Mouse (Mus musculus) gastrocnemius, postnatal 14 days (tissue): ENCODE results near the gene Tnfrsf13b. TPM values are rescaled to one million over a fixed set of nuclear protein-coding genes. Genes with fewer than 3 reads are reported as not detected.
"Not testable (repeated sequence)": the region's sequence is repeated elsewhere in the genome, so short reads cannot be mapped to it uniquely, and the experiment has no call there.

ENCODE experiments used
- DNase-seq: peaks from one replicate; pipeline ENCODE4 v3.0.0; 2021; ENCODE audit warnings: mixed read lengths
- intact Hi-C: fragments of 180-260 bp; cut with DNase I; formaldehyde crosslinking; loops from one replicate; pipeline ENCODE4 v1.15.1; 2025; ENCODE audit warnings: low total_unique reads
- total RNA-seq, 2 experiments: library from RNA; stranded (reverse); gene quantifications; 2 replicates each; pipeline ENCODE4 v1.2.3; 2021

Tnfrsf13b gene
- total RNA-seq, 2 experiments from 2014 or later: 0.29 to 0.37 TPM

DNA sequence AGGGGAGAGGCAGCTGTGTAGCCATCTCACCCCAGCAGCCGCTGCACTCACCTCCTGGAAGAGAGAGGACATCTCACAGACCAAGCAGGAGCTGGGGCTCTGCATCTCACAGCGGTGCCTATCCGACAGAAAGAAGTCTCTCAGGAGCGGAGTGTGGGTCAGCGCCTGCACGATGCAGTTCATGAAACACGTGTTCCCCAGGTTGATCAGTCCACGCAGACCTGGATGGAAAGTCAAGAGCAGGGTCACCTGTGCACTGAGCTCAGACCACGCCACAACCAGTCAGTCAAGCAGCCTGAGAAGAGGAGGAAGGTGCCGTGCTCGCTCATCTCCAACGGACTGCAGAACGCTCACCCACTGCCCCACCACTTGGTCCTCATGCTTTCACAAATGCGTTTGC lies 36.2 kb downstream of the Tnfrsf13b start:
- intact Hi-C loops: no loop called here
- DNase-seq: no peak

GRCm38 (mm10) chr11:61163341-61163740 lies 36.8 kb downstream of the Tnfrsf13b start:
- intact Hi-C loops: no loop called here
- no peak for DNase-seq

DNA sequence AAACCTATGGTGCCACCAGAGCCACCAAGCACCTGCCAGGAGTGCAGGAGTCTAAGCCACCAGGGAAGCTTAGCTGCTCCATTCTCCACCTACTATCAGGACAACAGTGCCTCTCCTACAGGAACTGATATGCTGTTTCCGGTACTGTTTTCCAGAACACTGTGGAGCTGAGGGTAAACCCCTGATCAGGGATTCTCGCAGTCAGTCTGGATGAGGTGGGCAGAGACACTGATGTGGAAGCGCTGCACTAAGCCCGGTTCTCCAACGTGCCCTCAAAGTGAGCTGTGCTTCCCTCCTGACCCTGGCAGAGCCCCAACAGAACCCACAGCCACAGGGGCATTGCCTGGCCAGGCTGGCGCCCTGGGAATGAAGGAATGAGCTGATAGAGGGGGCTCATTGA lies 37.8 kb downstream of the Tnfrsf13b start:
- intact Hi-C loops: no loop called here

GRCm38 (mm10) chr11:61164881-61165280 lies 38.3 kb downstream of the Tnfrsf13b start:
- DNase-seq: no peak

More for the DNA sequence above, 37.8 kb downstream of the Tnfrsf13b start:
- DNase-seq: no peak

GRCm38 (mm10) chr11:61170184-61170583 lies 43.6 kb downstream of the Tnfrsf13b start:
- no peak for DNase-seq
- intact Hi-C loops: no loop called here

More at GRCm38 (mm10) chr11:61164881-61165280, 38.3 kb downstream of the Tnfrsf13b start:
- intact Hi-C loops: no loop called here

DNA sequence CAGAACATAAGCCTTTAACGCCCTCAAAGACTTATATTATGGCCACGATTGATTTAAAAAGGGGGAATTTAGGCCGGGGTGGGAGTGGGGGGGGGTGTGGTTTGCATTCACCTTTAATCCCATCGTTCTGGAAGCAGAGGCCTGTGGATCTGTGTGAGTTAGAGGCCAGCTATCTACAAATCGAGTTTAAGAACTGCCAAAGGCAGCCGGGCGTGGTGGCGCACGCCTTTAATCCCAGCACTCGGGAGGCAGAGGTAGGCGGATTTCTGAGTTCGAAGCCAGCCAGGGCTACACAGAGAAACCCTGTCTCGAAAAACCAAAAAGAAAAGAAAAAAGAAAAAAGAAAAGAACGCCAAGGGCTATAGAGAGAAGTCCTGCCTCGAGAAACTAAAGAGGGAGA lies 46.9 kb downstream of the Tnfrsf13b start:
- DNase-seq, intact Hi-C loops: not testable (repeated sequence)

DNA sequence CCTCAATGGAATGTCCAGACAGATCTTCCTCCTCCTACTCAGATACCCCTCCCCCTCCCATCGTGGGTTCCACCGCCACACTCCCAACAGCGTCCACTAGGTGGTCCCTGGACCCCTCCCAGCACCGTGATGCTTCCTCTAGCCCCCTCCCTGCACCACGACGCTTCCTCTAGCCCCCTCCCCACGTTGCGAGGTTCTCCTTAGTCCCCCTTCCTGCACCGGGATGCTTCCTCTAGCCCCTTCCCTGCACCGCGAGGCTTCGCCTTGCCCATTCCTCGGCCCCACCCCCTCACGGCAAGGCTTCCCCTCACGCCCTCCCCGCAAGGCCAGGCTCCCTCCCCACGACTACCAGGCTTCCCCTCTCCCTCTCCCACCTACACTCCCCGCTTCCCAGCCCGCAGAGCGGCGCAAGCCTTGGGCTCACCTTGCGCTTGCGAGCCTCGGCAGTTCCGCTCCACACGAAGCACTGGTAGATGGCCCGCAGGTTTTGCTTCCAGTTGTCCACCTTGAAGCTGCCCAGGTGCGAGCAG lies 47.8 kb downstream of the Tnfrsf13b start:
- intact Hi-C loops: no loop called here
- DNase-seq: peak; percentile 60

- DNase-seq: peak; percentile 100
- intact Hi-C loops: no loop called here
These were observed 48.5 kb downstream of the Tnfrsf13b start, which contains the start of gene Usp22 for GRCm38 (mm10) chr11:61174821-61175658. Gene Usp22 (minus strand): TSS chr11:61175055.

DNA sequence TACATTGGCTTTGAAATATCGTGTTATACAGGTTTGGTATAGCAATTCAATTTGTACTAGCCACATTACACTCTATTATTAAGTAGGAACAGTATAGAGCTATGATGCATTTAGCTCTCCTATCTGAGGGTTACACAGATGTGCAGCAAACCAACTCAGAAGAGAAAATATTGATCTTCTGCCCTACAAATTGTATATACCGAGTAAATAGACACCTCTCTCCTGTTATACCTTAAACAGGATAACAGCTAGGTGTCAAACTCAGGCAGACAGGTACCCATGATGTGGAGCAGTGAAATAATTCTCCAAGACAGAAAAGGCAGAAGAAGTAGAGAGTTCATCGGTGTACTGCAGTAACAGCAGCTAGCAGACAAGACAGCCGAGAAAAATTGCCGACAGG lies 49.2 kb downstream of the Tnfrsf13b start:
- DNase-seq: no peak
- intact Hi-C loops: no loop called here

- intact Hi-C loops: no loop called here
These were observed 49.8 kb downstream of the Tnfrsf13b start for GRCm38 (mm10) chr11:61176321-61176720.

DNA sequence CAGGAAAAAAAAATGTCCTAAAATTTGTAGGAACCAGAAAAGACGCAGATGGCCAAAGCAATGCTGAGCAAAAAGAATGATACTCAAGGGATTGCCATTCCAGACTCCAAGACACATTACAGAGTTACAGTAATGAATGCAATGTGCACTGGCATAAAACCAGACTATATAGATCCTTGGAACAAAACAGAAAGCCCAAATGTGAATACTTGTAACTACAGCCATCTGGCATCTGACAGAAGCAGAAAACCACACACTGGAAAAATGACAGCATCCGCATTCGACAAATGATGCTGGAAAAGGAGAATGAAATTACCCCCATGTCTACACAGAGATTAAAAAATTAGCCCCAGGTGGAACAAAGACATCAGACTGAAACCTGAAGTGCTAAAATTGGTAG lies 53.8 kb downstream of the Tnfrsf13b start:
- no peak for DNase-seq
- intact Hi-C loops: no loop called here

More at GRCm38 (mm10) chr11:61176321-61176720, 49.8 kb downstream of the Tnfrsf13b start:
- no peak for DNase-seq

- DNase-seq: no peak
- intact Hi-C loops: no loop called here
These were observed 55.1 kb downstream of the Tnfrsf13b start for GRCm38 (mm10) chr11:61181624-61182023.

DNA sequence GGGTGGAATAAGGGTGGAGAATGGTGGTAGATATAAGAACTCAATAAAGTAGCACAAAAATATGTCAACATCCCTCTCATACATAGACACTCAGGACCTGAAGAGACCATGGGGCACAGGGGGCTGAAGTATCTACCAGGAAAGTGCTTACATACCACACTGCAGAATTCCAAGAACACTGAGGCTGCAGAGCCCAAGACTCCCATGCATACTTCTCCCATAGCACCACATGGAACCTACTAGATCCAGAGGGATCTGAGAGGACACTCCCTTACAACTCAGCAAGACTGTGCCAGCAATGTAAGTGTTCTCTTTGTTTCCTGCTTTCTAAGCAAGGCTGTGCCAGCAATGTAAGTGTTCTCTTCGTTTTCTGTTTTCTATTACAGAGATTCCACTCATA lies 57.3 kb downstream of the Tnfrsf13b start:
- DNase-seq: no peak
- intact Hi-C loops: no loop called here

- intact Hi-C loops: loop anchor here (10.0 kb wide), 1 partner anchor 114 kb away; no protein-coding TSS in a partner anchor
- DNase-seq: no peak
These were observed 64.2 kb downstream of the Tnfrsf13b start for GRCm38 (mm10) chr11:61190776-61191175.

GRCm38 (mm10) chr11:61192123-61192522 lies 65.6 kb downstream of the Tnfrsf13b start:
- not testable (repeated sequence) for DNase-seq
- intact Hi-C loops: loop anchor here (2.0 to 10.0 kb wide), 2 partner anchors 113 to 219 kb away; no protein-coding TSS in a partner anchor

- no peak for DNase-seq
- intact Hi-C loops: loop anchor here (2.0 to 10.0 kb wide), 2 partner anchors 112 to 218 kb away; no protein-coding TSS in a partner anchor
These were observed 66.2 kb downstream of the Tnfrsf13b start for GRCm38 (mm10) chr11:61192779-61193178.

- intact Hi-C loops: loop anchor here (2.0 to 10.0 kb wide), 2 partner anchors 111 to 217 kb away; no protein-coding TSS in a partner anchor
These were observed 66.8 kb downstream of the Tnfrsf13b start for GRCm38 (mm10) chr11:61193392-61193791.

DNA sequence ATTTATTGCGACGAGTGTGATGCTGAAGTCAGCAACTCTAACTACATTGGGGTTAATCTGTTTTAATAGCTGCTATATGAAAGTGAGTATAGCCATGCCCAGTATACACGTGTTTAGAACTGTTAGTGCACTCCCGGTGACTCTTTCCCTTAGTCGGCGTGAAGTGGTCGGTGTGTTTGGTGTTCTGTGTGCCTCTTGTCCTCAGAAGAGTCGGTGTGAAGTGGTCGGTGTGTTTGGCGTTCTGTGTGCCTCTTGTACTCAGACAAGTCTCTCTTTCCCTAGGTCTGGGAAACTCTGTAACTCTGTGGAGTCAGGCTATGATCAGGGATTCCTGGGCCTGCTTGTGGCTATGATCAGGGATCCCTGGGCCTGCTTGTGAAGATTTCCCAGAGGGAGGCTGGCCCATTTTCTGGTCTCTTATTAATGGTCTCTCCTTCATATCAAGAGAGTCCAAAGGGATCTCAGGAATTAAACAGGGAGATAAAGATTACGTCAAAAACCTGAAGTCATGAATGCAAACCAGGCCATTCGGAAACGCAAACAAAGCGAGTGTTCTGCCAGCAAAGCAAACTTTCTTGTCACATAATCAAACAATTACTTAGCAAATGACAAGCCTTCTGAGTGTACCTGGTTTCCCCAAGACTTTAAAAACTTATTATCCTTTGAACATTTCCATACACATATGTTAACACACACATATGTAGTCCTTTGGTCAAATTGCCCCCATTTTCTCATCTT lies 70.2 kb downstream of the Tnfrsf13b start:
- DNase-seq: no peak
- intact Hi-C loops: loop anchor here (10.0 kb wide), 1 partner anchor 108 kb away; no protein-coding TSS in a partner anchor

More at GRCm38 (mm10) chr11:61193392-61193791, 66.8 kb downstream of the Tnfrsf13b start:
- DNase-seq: peak; percentile 81

GRCm38 (mm10) chr11:61197935-61198334 lies 71.4 kb downstream of the Tnfrsf13b start:
- intact Hi-C loops: loop anchor here (10.0 kb wide), 1 partner anchor 107 kb away; no protein-coding TSS in a partner anchor
- no peak for DNase-seq
